Mouse (Mus musculus): ENCODE measurements at regions not wholly inside any gene's neighbourhood (a gene's known extent, or its start where the extent isn't known, plus 50 kb on each side); places are given as distances from the start of the nearest gene placed in this dataset.

GRCm38 (mm10) chr2:101491762-101492161 is 132.8 kb upstream of the Rag2 start:
- no peak overlapping the region for H3K4me2 ChIP-seq (ENCODE audit: low read depth, low read length)
- H3K27me3 ChIP-seq (ENCODE audit: insufficient read depth, low read length): no peaks in the 10 kb centered on the region
- 80% methylated on average over 3 of the region's 3 CpGs for WGBS (ENCODE audit: insufficient replicate concordance)
- H3K9me3 ChIP-seq (ENCODE audit: low read length): no peaks in the 10 kb centered on the region
- H3K36me3 ChIP-seq (replicated peaks; ENCODE audit: insufficient read depth, low read length): no peaks in the 10 kb centered on the region
- no peak overlapping the region for H3K27ac ChIP-seq (ENCODE audit: low read depth)
- TF ChIP-seq EP300 (IDR thresholded peaks at IDR 0.05; ENCODE audit: low read depth): no peak
- no peak for TF ChIP-seq CTCF (IDR thresholded peaks at IDR 0.05; ENCODE audit: low read depth)
- DNase-seq: no peak
- ATAC-seq: no peak
- no peak overlapping the region for H3K4me3 ChIP-seq (ENCODE audit: low read depth, low read length)
- H3K9ac ChIP-seq (replicated peaks): no peak overlapping the region
- H3K4me1 ChIP-seq (ENCODE audit: insufficient read depth): no peaks in the 10 kb centered on the region

DNA sequence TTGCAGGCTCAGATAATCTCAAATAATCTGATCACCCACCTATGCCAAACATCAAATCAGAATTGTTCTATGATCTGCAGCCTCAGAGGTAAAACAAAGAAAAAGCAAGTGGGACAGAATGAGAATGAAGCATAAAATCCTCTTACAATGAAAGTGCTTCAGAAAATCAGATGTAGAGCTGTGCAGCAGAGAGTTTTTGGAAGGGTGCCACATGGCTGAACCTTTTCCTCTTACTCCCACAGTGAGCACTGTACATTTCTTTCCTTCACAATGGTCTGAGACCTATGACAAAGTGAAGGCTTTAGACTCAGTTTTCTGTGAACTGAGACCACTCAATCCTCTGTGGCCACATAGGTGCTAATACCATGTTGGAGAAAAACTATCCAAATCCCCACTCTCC is 116.4 kb upstream of the Rag2 start:
- DNase-seq (no peak), ATAC-seq (no peak)
- H3K27me3 ChIP-seq (ENCODE audit: insufficient read depth, low read length): no peaks in the 10 kb centered on the region
- no peaks in the 10 kb centered on the region for H3K36me3 ChIP-seq (replicated peaks; ENCODE audit: insufficient read depth, low read length)
- no peak overlapping the region for H3K9ac ChIP-seq (replicated peaks)
- TF ChIP-seq CTCF (IDR thresholded peaks at IDR 0.05; ENCODE audit: low read depth) (no peak), EP300 (IDR thresholded peaks at IDR 0.05; ENCODE audit: low read depth) (no peak)
- no peak overlapping the region for H3K4me2 ChIP-seq (ENCODE audit: low read depth, low read length)
- H3K4me1 ChIP-seq (ENCODE audit: insufficient read depth): no peaks in the 10 kb centered on the region
- no peak overlapping the region for H3K4me3 ChIP-seq (ENCODE audit: low read depth, low read length)
- no peaks in the 10 kb centered on the region for H3K9me3 ChIP-seq (ENCODE audit: low read length)
- H3K27ac ChIP-seq (ENCODE audit: low read depth): no peak overlapping the region

All from liver, postnatal 0 days (tissue).